Mouse (Mus musculus): ENCODE results near the gene Elmsan1.

The Elmsan1 gene

GRCm38 (mm10) chr12:84215758-84216440 is 2.8 kb downstream of the Elmsan1 start:
- no peak for DNase-seq (ENCODE audit: low read depth, low spot score)

- no peak for DNase-seq (ENCODE audit: low read depth, low spot score)
These were observed 4.0 kb downstream of the Elmsan1 start for GRCm38 (mm10) chr12:84214495-84215175.

- peak; percentile 55 for DNase-seq (ENCODE audit: low read depth, low spot score)
These were observed 6.4 kb downstream of the Elmsan1 start for GRCm38 (mm10) chr12:84212297-84212696.

- DNase-seq (ENCODE audit: low read depth, low spot score): no peak
These were observed 7.6 kb downstream of the Elmsan1 start for GRCm38 (mm10) chr12:84211021-84211538.

- no peak for DNase-seq (ENCODE audit: low read depth, low spot score)
These were observed 8.4 kb downstream of the Elmsan1 start for GRCm38 (mm10) chr12:84210288-84210687.

- DNase-seq (ENCODE audit: low read depth, low spot score): no peak
These were observed 9.6 kb downstream of the Elmsan1 start for GRCm38 (mm10) chr12:84209093-84209492.

GRCm38 (mm10) chr12:84207209-84207817 is 11.4 kb downstream of the Elmsan1 start:
- no peak for DNase-seq (ENCODE audit: low read depth, low spot score)

GRCm38 (mm10) chr12:84206525-84206924 is 12.2 kb downstream of the Elmsan1 start:
- no peak for DNase-seq (ENCODE audit: low read depth, low spot score)

GRCm38 (mm10) chr12:84205659-84206185 is 13.0 kb downstream of the Elmsan1 start:
- DNase-seq (ENCODE audit: low read depth, low spot score): no peak

- no peak for DNase-seq (ENCODE audit: low read depth, low spot score)
These were observed 14.0 kb downstream of the Elmsan1 start for GRCm38 (mm10) chr12:84204662-84205061.

GRCm38 (mm10) chr12:84203778-84204216 is 14.9 kb downstream of the Elmsan1 start:
- no peak for DNase-seq (ENCODE audit: low read depth, low spot score)

GRCm38 (mm10) chr12:84203170-84203777 is 15.4 kb downstream of the Elmsan1 start:
- DNase-seq (ENCODE audit: low read depth, low spot score): no peak

- no peak for DNase-seq (ENCODE audit: low read depth, low spot score)
These were observed 16.1 kb downstream of the Elmsan1 start for GRCm38 (mm10) chr12:84202561-84202960.

GRCm38 (mm10) chr12:84201686-84202484 is 16.8 kb downstream of the Elmsan1 start:
- DNase-seq (ENCODE audit: low read depth, low spot score): no peak

GRCm38 (mm10) chr12:84201222-84201621 is 17.5 kb downstream of the Elmsan1 start:
- DNase-seq (ENCODE audit: low read depth, low spot score): no peak

GRCm38 (mm10) chr12:84198880-84199279 is 19.8 kb downstream of the Elmsan1 start:
- DNase-seq (ENCODE audit: low read depth, low spot score): no peak

GRCm38 (mm10) chr12:84198076-84198679 is 20.5 kb downstream of the Elmsan1 start:
- DNase-seq (ENCODE audit: low read depth, low spot score): no peak

GRCm38 (mm10) chr12:84195195-84195594 is 23.5 kb downstream of the Elmsan1 start:
- no peak for DNase-seq (ENCODE audit: low read depth, low spot score)

GRCm38 (mm10) chr12:84194400-84195109 is 24.1 kb downstream of the Elmsan1 start:
- no peak for DNase-seq (ENCODE audit: low read depth, low spot score)
